Mouse (Mus musculus): ENCODE data around the gene Fam207a. TPM values are rescaled to one million over a fixed set of nuclear protein-coding genes. Genes with fewer than 3 reads are reported as not detected.

The Fam207a gene
- total and polyA plus RNA-seq, 3 experiments: 8.2 to 10.4 (median 10.3) TPM

- intact Hi-C loops (cut with DNase I): loop anchor here (5.0 to 10.0 kb wide), 2 partner anchors 93 to 376 kb away; partner anchors contain the start of gene Adarb1
- Histone ChIP-seq H3K79me2 (replicated peaks; ENCODE audit: control insufficient read depth, insufficient read depth, low read length) (no peaks in the 10 kb centered on the region), H3K4me3 (no peak overlapping the region), H3K9ac (ENCODE audit: low read depth, low read length) (no peak overlapping the region), H3K27ac (no peak overlapping the region), H3K36me3 (ENCODE audit: control insufficient read depth, insufficient read depth, low read length) (no peaks in the 10 kb centered on the region), H3K4me1 (ENCODE audit: control insufficient read depth, insufficient read depth, low read length) (peaks cover 10% of the 10 kb centered on the region), H3K27me3 (ENCODE audit: control insufficient read depth, insufficient read depth, low read length) (no peaks in the 10 kb centered on the region)
- 79% methylated on average over 15 of the region's 15 CpGs for WGBS
- no peak for TF ChIP-seq EP300 (IDR thresholded peaks at IDR 0.05; ENCODE audit: insufficient read depth, low read depth, low read length)
- TF ChIP-seq POLR2A (IDR thresholded peaks at IDR 0.05; ENCODE audit: insufficient read depth, low read depth, low read length): no peak
- no peak for TF ChIP-seq CTCF (IDR thresholded peaks at IDR 0.05)
- no peak for DNase-seq
Observed at GRCm38 (mm10) chr10:77510225-77510982, 5.2 kb downstream of the Fam207a start.

GRCm38 (mm10) chr10:77509403-77510187 is 6.0 kb downstream of the Fam207a start:
- no peak overlapping the region for H3K4me3 ChIP-seq
- no peaks in the 10 kb centered on the region for H3K27me3 ChIP-seq (ENCODE audit: control insufficient read depth, insufficient read depth, low read length)
- H3K4me1 ChIP-seq (ENCODE audit: control insufficient read depth, insufficient read depth, low read length): peaks cover 8% of the 10 kb centered on the region
- peak; percentile 83 to 92 for DNase-seq
- intact Hi-C loops (cut with DNase I): loop anchor here (1.0 to 10.0 kb wide), 5 partner anchors 69 to 375 kb away; partner anchors contain the start of gene Adarb1
- peak overlapping the region; percentile 22; the same call in 1 of the 2 replicates for H3K9ac ChIP-seq (ENCODE audit: low read depth, low read length)
- no peaks in the 10 kb centered on the region for H3K36me3 ChIP-seq (ENCODE audit: control insufficient read depth, insufficient read depth, low read length)
- H3K79me2 ChIP-seq (replicated peaks; ENCODE audit: control insufficient read depth, insufficient read depth, low read length): no peaks in the 10 kb centered on the region
- TF ChIP-seq EP300 (IDR thresholded peaks at IDR 0.05; ENCODE audit: insufficient read depth, low read depth, low read length) (peak; percentile 86), CTCF (IDR thresholded peaks at IDR 0.05) (peak; percentile 97), POLR2A (IDR thresholded peaks at IDR 0.05; ENCODE audit: insufficient read depth, low read depth, low read length) (no peak)
- no peak overlapping the region for H3K27ac ChIP-seq
- WGBS: 33% methylated on average over 12 of the region's 12 CpGs

GRCm38 (mm10) chr10:77508744-77509143 is 6.8 kb downstream of the Fam207a start:
- Histone ChIP-seq H3K4me3 (no peak overlapping the region), H3K27me3 (ENCODE audit: control insufficient read depth, insufficient read depth, low read length) (no peaks in the 10 kb centered on the region), H3K36me3 (ENCODE audit: control insufficient read depth, insufficient read depth, low read length) (no peaks in the 10 kb centered on the region), H3K9ac (ENCODE audit: low read depth, low read length) (no peak overlapping the region), H3K4me1 (ENCODE audit: control insufficient read depth, insufficient read depth, low read length) (peaks cover 11% of the 10 kb centered on the region), H3K79me2 (replicated peaks; ENCODE audit: control insufficient read depth, insufficient read depth, low read length) (no peaks in the 10 kb centered on the region), H3K27ac (no peak overlapping the region)
- intact Hi-C loops (cut with DNase I): loop anchor here (1.0 to 2.0 kb wide), 3 partner anchors 68 to 226 kb away; no protein-coding TSS in a partner anchor
- WGBS: 92% methylated on average over 3 of the region's 3 CpGs
- TF ChIP-seq EP300 (IDR thresholded peaks at IDR 0.05; ENCODE audit: insufficient read depth, low read depth, low read length): no peak
- DNase-seq: no peak

- peak overlapping the region; percentile 65 for H3K27ac ChIP-seq
- no peaks in the 10 kb centered on the region for H3K27me3 ChIP-seq (ENCODE audit: control insufficient read depth, insufficient read depth, low read length)
- no peaks in the 10 kb centered on the region for H3K79me2 ChIP-seq (replicated peaks; ENCODE audit: control insufficient read depth, insufficient read depth, low read length)
- no peak for TF ChIP-seq EP300 (IDR thresholded peaks at IDR 0.05; ENCODE audit: insufficient read depth, low read depth, low read length)
- no peak for TF ChIP-seq CTCF (IDR thresholded peaks at IDR 0.05)
- TF ChIP-seq POLR2A (IDR thresholded peaks at IDR 0.05; ENCODE audit: insufficient read depth, low read depth, low read length): no peak
- intact Hi-C loops (cut with DNase I): loop anchor here (2.0 kb wide), 1 partner anchor 67 kb away; no protein-coding TSS in a partner anchor
- no peaks in the 10 kb centered on the region for H3K36me3 ChIP-seq (ENCODE audit: control insufficient read depth, insufficient read depth, low read length)
- no peak overlapping the region for H3K9ac ChIP-seq (ENCODE audit: low read depth, low read length)
- no peak overlapping the region for H3K4me3 ChIP-seq
- WGBS: 72% methylated on average over 4 of the region's 4 CpGs
- no peak for DNase-seq
- peaks cover 11% of the 10 kb centered on the region for H3K4me1 ChIP-seq (ENCODE audit: control insufficient read depth, insufficient read depth, low read length)
Observed at GRCm38 (mm10) chr10:77507779-77508178, 7.8 kb downstream of the Fam207a start.

GRCm38 (mm10) chr10:77506961-77507577 is 8.5 kb downstream of the Fam207a start:
- Histone ChIP-seq H3K4me1 (ENCODE audit: control insufficient read depth, insufficient read depth, low read length) (peaks cover 11% of the 10 kb centered on the region), H3K79me2 (replicated peaks; ENCODE audit: control insufficient read depth, insufficient read depth, low read length) (no peaks in the 10 kb centered on the region), H3K27ac (peak overlapping the region; percentile 65), H3K27me3 (ENCODE audit: control insufficient read depth, insufficient read depth, low read length) (no peaks in the 10 kb centered on the region), H3K36me3 (ENCODE audit: control insufficient read depth, insufficient read depth, low read length) (no peaks in the 10 kb centered on the region), H3K4me3 (no peak overlapping the region), H3K9ac (ENCODE audit: low read depth, low read length) (peak overlapping the region; percentile 5; the same call in 1 of the 2 replicates)
- peak; percentile 66; the same call in 1 of the 2 replicates for TF ChIP-seq EP300 (IDR thresholded peaks at IDR 0.05; ENCODE audit: insufficient read depth, low read depth, low read length)
- no peak for TF ChIP-seq POLR2A (IDR thresholded peaks at IDR 0.05; ENCODE audit: insufficient read depth, low read depth, low read length)
- TF ChIP-seq CTCF (IDR thresholded peaks at IDR 0.05): no peak
- 64% methylated on average over 13 of the region's 13 CpGs for WGBS
- intact Hi-C loops (cut with DNase I): no loop called here
- peak; percentile 59 to 73 for DNase-seq

Measured in heart, adult 2 months (tissue).